Mouse (Mus musculus) MEL (cell line): Measurements from ENCODE around the gene Polr1d.

ENCODE experiments used
- E2F4 ChIP-seq: IDR thresholded peaks from 2 replicates; pipeline ENCODE4 v1.6.1; 2011; ENCODE audit warnings: low read depth, low read length, improper control_type of control experiment, borderline replicate concordance
- ELF1 ChIP-seq: IDR thresholded peaks from 2 replicates; pipeline ENCODE4 v1.6.1; 2014; ENCODE audit warnings: low read depth, mild to moderate bottlenecking, inconsistent platforms, low read length, improper control_type of control experiment, moderate library complexity
- MAZ ChIP-seq: IDR thresholded peaks from 2 replicates; pipeline ENCODE4 v1.6.1; 2012; ENCODE audit warnings: low read depth, mild to moderate bottlenecking, inconsistent platforms, low read length, improper control_type of control experiment
- POLR2A ChIP-seq, 2 experiments: IDR thresholded peaks; 2 replicates each; pipeline ENCODE4 v1.6.1; 2011 to 2012; ENCODE audit warnings: low read length in 2 of 2, mild to moderate bottlenecking in 2 of 2, control low read depth in 1 of 2, improper control_type of control experiment in 1 of 2, low read depth in 1 of 2, moderate library complexity in 1 of 2; ENCODE audit not compliant: control insufficient read depth in 1 of 2, insufficient read depth in 1 of 2, poor library complexity in 1 of 2
- TAL1 ChIP-seq: IDR thresholded peaks from 2 replicates; pipeline ENCODE4 v1.6.1; 2012; ENCODE audit warnings: mild to moderate bottlenecking, inconsistent platforms, low read length, moderate library complexity, mixed read lengths
- USF1 ChIP-seq: IDR thresholded peaks from 2 replicates; pipeline ENCODE4 v1.6.1; 2014; ENCODE audit warnings: low read depth, mild to moderate bottlenecking, inconsistent platforms, low read length, improper control_type of control experiment, moderate library complexity
- ZKSCAN1 ChIP-seq: IDR thresholded peaks from 2 replicates; pipeline ENCODE4 v1.6.1; 2012; ENCODE audit warnings: low read depth, mild to moderate bottlenecking, inconsistent platforms, low read length, improper control_type of control experiment, moderate library complexity

- TF ChIP-seq ELF1, result no peak
- TF ChIP-seq POLR2A (IDR thresholded peaks at IDR 0.05; ENCODE audit: control insufficient read depth in 1 of 2, insufficient read depth in 1 of 2, low read depth in 1 of 2, low read length in 2 of 2, poor library complexity in 1 of 2), result no peak
- TF ChIP-seq E2F4, result no peak
- TF ChIP-seq TAL1, result no peak
- no peak for TF ChIP-seq USF1
- no peak for TF ChIP-seq ZKSCAN1
- TF ChIP-seq MAZ, result no peak
Observed at GRCm38 (mm10) chr5:147133662-147134061, 56.8 kb downstream of the Polr1d start.
